Mouse (Mus musculus) hindbrain, embryonic 14.5 days (tissue): Measurements from ENCODE around the gene Mpv17l2. TPM values are rescaled to one million over a fixed set of nuclear protein-coding genes. Genes with fewer than 3 reads are reported as not detected.

Source experiments
- ATAC-seq: fragments of 200-750 bp; cut with Nextera tagmentation; 2 replicates; pipeline ENCODE4 v1.8.0; 2017; ENCODE audit warnings: moderate number of reproducible peaks, mild to moderate bottlenecking, moderate TSS enrichment, moderate library complexity; ENCODE audit not compliant: low FRiP score
- DNase-seq: peaks from one replicate; pipeline ENCODE4 v3.0.0-alpha.2; 2015; ENCODE audit warnings: low spot score
- H3K27ac ChIP-seq: fragments of 300-500 bp; sonication (generic); 2 replicates; pipeline ENCODE4 v1.5.1; 2014; ENCODE audit warnings: mild to moderate bottlenecking, moderate library complexity
- H3K27me3 ChIP-seq: fragments of 300-500 bp; sonication (generic); 2 replicates; pipeline ENCODE4 v1.6.1; 2014; ENCODE audit warnings: mild to moderate bottlenecking, low read length, mixed read lengths; ENCODE audit not compliant: control insufficient read depth, insufficient read depth
- H3K36me3 ChIP-seq: fragments of 300-500 bp; sonication (generic); replicated peaks from 2 replicates; pipeline ENCODE4 v1.6.1; 2014; ENCODE audit not compliant: control insufficient read depth, insufficient read depth
- H3K4me1 ChIP-seq: fragments of 300-500 bp; sonication (generic); replicated peaks from 2 replicates; pipeline ENCODE4 v1.6.1; 2014; ENCODE audit warnings: antibody characterized with exemption, low read length, mixed read lengths; ENCODE audit not compliant: control insufficient read depth, insufficient read depth
- H3K4me2 ChIP-seq: fragments of 300-500 bp; sonication (generic); replicated peaks from 2 replicates; pipeline ENCODE4 v1.6.1; 2014; ENCODE audit warnings: mild to moderate bottlenecking, moderate library complexity
- H3K4me3 ChIP-seq: fragments of 300-500 bp; sonication (generic); replicated peaks from 2 replicates; pipeline ENCODE4 v1.5.1; 2014; ENCODE audit warnings: mild to moderate bottlenecking, low read length
- H3K9ac ChIP-seq: fragments of 300-500 bp; sonication (generic); 2 replicates; pipeline ENCODE4 v1.6.1; 2014
- H3K9me3 ChIP-seq: fragments of 300-500 bp; sonication (generic); 2 replicates; pipeline ENCODE4 v1.6.1; 2016; ENCODE audit warnings: low read length; ENCODE audit not compliant: control insufficient read depth
- WGBS: fragments of 180-500 bp; shearing (Covaris S2); extraction: QIAGEN DNeasy Blood & Tissue Kit; methylation state at CpG from one replicate; pipeline ENCODE4 v1.1.7; 2014; 5-methylcytosine and 5-hydroxymethylcytosine counted together
- polyA plus RNA-seq: library from polyadenylated mRNA; unstranded; fragments of >200 nt; fragmentation: Nextera tagmentation; extraction: Ambion mirVana; gene quantifications from 2 replicates; pipeline ENCODE4 v1.2.1, GENCODE M21; 2014

Gene Mpv17l2
- polyA plus RNA-seq, 1 experiment from 2014 or later: 43.5 TPM

DNA sequence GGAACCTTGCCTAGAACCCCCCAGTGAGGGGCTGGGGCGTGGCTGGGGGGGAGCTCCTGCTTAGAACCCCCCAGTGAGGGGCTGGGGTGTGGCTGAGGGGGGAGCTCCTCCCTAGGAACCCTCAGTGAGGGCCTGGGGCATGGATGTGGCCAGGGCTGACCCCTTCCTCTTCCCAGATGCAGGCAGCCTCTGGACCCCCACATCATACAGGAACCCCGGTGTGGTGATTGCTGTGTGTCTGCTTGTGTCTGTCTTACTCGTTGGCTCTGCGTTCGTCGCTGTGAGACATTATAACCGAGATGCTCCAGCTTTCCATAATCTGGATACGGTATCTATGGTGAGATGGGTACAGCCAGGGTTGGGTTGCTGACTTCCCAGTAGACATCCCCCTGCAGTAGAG is 39.1 kb downstream of the Mpv17l2 start:
- WGBS: 87% methylated on average over 8 of the region's 8 CpGs

DNA sequence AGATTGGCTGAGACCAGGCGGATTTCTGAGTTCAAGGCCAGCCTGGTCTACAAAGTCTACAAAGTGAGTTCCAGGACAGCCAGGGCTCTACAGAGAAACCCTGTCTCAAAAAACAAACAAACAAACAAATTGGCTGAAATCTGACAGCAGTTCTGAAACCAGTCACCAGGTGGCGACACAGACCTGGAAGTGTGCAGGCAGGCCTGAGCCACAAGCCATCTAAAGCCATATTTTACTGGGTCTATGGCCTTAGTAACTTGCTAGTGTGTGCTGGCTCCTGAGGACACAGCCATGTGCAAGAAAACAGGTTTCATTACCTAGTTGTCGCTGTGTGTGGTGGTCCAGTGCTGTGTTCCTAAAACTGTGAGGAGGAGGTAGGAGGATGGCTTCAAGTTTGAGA is 40.0 kb downstream of the Mpv17l2 start:
- Histone ChIP-seq H3K27ac (no peak overlapping the region), H3K4me3 (no peak overlapping the region), H3K9ac (no peak overlapping the region), H3K4me2 (no peak overlapping the region), H3K9me3 (no peaks in the 10 kb centered on the region), H3K4me1 (no peaks in the 10 kb centered on the region), H3K27me3 (no peaks in the 10 kb centered on the region; the same call in 1 of the 2 replicates), H3K36me3 (no peaks in the 10 kb centered on the region)
- DNase-seq (peak; percentile 89), ATAC-seq (no peak)
- WGBS: 11% methylated on average over 3 of the region's 3 CpGs

More for the DNA sequence above, 39.1 kb downstream of the Mpv17l2 start:
- H3K4me2 ChIP-seq: no peak overlapping the region
- ATAC-seq: no peak
- no peaks in the 10 kb centered on the region for H3K9me3 ChIP-seq
- no peak overlapping the region for H3K4me3 ChIP-seq
- H3K27me3 ChIP-seq: peaks cover 6% of the 10 kb centered on the region
- H3K9ac ChIP-seq: no peak overlapping the region
- H3K27ac ChIP-seq: no peak overlapping the region
- DNase-seq: no peak
- no peaks in the 10 kb centered on the region for H3K4me1 ChIP-seq
- H3K36me3 ChIP-seq: no peaks in the 10 kb centered on the region

GRCm38 (mm10) chr8:70719796-70720270 is 40.9 kb downstream of the Mpv17l2 start:
- Histone ChIP-seq H3K36me3 (no peaks in the 10 kb centered on the region), H3K27ac (no peak overlapping the region), H3K4me2 (no peak overlapping the region), H3K4me1 (no peaks in the 10 kb centered on the region), H3K9ac (no peak overlapping the region), H3K4me3 (no peak overlapping the region), H3K9me3 (no peaks in the 10 kb centered on the region), H3K27me3 (no peaks in the 10 kb centered on the region)
- WGBS: 69% methylated on average over 9 of the region's 9 CpGs
- ATAC-seq (no peak), DNase-seq (no peak)

DNA sequence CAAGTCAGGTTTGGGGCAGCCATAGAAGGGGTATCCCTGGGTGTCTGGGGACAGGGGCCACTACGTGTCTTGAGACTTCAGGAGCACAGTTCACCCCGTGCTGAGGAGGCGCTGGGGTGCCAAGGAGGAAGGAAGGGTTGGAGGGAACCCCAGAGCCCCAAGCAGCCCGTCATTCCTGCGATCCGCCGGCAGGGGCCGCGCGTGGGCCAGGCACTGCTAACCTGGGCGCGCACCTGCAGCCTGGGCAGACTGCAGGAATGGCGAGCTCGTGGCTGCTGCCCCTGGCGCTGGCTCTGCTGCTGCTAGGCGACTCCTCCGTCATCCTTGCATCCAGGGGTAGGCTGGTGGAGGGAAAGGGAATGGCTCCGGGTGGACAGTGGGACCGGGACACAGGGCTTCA is 42.4 kb downstream of the Mpv17l2 start, which contains the start of gene Gm3336:
Gm3336 (plus strand) TSS at position 247 of the 400 bp plus-strand sequence.
- Histone ChIP-seq H3K36me3 (no peaks in the 10 kb centered on the region), H3K27ac (no peak within 1 kb of the TSS), H3K4me3 (no peak within 1 kb of the TSS), H3K9me3 (no peaks in the 10 kb centered on the region), H3K9ac (no peak within 1 kb of the TSS), H3K4me1 (no peaks in the 10 kb centered on the region), H3K4me2 (no peak within 1 kb of the TSS), H3K27me3 (no peaks in the 10 kb centered on the region)
- WGBS: 3% methylated on average over 19 of the region's 19 CpGs
- ATAC-seq (peak; percentile 21; the same call in 1 of the 2 replicates), DNase-seq (no peak)

DNA sequence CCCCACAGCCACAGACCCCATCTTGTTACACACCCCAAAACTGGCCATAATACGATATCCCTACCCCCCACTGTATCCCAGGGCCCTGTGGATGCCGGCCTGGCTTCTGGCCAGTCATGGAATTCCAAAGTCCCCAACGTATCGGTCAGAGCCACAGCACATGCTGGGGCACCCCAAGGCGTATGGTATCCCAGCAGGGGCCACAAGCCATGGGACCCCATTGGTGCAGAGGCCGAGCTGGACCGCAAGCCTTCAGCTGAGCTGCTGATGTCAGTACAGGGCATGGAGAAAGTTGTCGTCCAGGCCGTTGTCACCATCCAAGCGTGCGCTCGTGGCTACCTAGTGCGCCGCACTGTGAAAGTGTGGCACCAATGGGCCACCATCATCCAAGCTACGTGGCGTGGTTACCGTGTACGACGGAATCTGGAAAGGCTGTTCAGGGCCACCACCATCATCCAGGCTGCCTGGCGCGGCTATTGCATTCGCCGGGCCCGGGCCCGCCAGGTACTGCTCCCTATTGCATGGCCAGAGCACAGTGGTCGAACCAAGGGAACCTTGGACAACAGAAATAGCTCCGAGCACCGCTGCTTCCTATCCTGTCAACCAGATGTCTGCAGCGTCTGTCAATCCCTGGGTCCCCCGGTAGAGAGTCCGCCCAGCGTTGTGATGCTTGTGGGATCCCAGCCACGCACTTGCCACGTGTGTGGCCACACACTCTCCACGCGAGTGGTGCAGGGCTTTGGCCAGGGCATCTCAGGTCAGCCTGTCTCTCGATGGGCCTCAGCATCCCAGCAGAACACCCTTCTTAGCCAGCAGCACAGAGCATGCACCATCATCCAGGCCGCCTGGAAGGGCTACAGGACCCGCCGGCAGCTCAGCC is 44.0 kb downstream of the Mpv17l2 start:
- Histone ChIP-seq H3K9me3 (no peaks in the 10 kb centered on the region), H3K27ac (no peak overlapping the region), H3K4me3 (no peak overlapping the region), H3K27me3 (no peaks in the 10 kb centered on the region), H3K36me3 (no peaks in the 10 kb centered on the region), H3K9ac (no peak overlapping the region), H3K4me2 (no peak overlapping the region), H3K4me1 (no peaks in the 10 kb centered on the region)
- DNase-seq: no peak
- no peak for ATAC-seq
- 87% methylated on average over 40 of the region's 40 CpGs for WGBS

- WGBS: 71% methylated on average over 2 of the region's 2 CpGs
- H3K4me3 ChIP-seq: no peak overlapping the region
- DNase-seq (no peak), ATAC-seq (no peak)
- no peaks in the 10 kb centered on the region for H3K27me3 ChIP-seq
- no peaks in the 10 kb centered on the region for H3K4me1 ChIP-seq
- no peak overlapping the region for H3K4me2 ChIP-seq
- H3K9me3 ChIP-seq: no peaks in the 10 kb centered on the region
- H3K9ac ChIP-seq: no peak overlapping the region
- no peak overlapping the region for H3K27ac ChIP-seq
- no peaks in the 10 kb centered on the region for H3K36me3 ChIP-seq
Measured at GRCm38 (mm10) chr8:70715086-70715485, 45.7 kb downstream of the Mpv17l2 start.

- Histone ChIP-seq H3K9ac (no peak overlapping the region), H3K27me3 (no peaks in the 10 kb centered on the region), H3K27ac (no peak overlapping the region), H3K36me3 (no peaks in the 10 kb centered on the region), H3K4me2 (no peak overlapping the region), H3K4me3 (no peak overlapping the region), H3K9me3 (no peaks in the 10 kb centered on the region), H3K4me1 (no peaks in the 10 kb centered on the region)
- ATAC-seq (no peak), DNase-seq (no peak)
- WGBS: 80% methylated on average over 7 of the region's 7 CpGs
Measured at GRCm38 (mm10) chr8:70713991-70714390, 46.8 kb downstream of the Mpv17l2 start.

DNA sequence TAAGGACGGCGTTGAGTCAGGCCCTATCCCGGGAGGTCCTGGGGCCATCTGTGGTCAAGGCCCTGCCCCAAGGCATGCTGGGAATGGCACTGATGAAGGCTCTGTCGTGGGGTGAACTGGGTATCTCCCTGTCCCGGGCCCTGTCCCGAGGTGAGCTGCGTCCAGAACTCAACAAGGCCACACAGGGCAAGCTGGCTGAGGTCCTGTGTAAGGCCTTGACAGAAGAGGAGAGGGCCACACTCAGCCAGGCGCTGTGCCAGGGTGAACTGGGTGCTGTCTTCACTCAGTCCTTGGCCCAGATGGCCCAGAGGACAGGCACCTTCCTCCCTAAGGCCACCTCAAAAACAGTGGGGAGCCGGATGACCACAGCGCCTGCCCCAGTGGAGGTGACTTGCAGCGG is 49.7 kb downstream of the Mpv17l2 start:
- Histone ChIP-seq H3K9ac (no peak overlapping the region), H3K27ac (no peak overlapping the region), H3K36me3 (no peaks in the 10 kb centered on the region), H3K9me3 (no peaks in the 10 kb centered on the region), H3K4me1 (no peaks in the 10 kb centered on the region), H3K27me3 (no peaks in the 10 kb centered on the region), H3K4me2 (no peak overlapping the region), H3K4me3 (no peak overlapping the region)
- ATAC-seq (no peak), DNase-seq (no peak)
- WGBS: 89% methylated on average over 11 of the region's 11 CpGs

DNA sequence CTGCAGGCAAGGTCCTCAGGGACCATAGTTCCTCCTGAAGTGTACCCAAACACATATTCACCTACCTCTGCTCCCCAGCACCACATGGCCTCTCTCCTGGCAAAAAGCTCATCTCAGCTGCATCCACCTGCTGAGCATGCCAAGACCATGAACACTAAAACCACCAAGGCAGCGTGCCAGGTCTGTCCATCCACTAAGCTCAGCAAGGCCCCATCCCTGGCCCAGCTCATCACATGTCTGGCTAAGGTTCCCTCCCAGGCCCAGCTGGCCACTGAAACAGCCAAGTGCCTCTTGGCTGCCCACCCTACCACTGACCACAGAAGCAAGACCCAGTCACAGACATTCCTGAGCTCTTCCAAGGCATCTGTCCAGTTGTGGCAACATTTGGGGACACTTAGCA is 50.5 kb downstream of the Mpv17l2 start:
- no peaks in the 10 kb centered on the region for H3K4me1 ChIP-seq
- H3K36me3 ChIP-seq: no peaks in the 10 kb centered on the region
- DNase-seq: no peak
- no peaks in the 10 kb centered on the region for H3K27me3 ChIP-seq
- WGBS: 88% methylated on average over 1 of the region's 1 CpGs
- H3K9me3 ChIP-seq: no peaks in the 10 kb centered on the region
- no peak for ATAC-seq
- H3K4me3 ChIP-seq: no peak overlapping the region
- no peak overlapping the region for H3K4me2 ChIP-seq
- H3K9ac ChIP-seq: no peak overlapping the region
- no peak overlapping the region for H3K27ac ChIP-seq
